Mouse (Mus musculus): ENCODE data around the gene Gpc6. TPM values are rescaled to one million over a fixed set of nuclear protein-coding genes. Genes with fewer than 3 reads are reported as not detected.

The Gpc6 gene
- polyA plus RNA-seq, 1 experiment from 2014 or later = 11.4 TPM

DNA sequence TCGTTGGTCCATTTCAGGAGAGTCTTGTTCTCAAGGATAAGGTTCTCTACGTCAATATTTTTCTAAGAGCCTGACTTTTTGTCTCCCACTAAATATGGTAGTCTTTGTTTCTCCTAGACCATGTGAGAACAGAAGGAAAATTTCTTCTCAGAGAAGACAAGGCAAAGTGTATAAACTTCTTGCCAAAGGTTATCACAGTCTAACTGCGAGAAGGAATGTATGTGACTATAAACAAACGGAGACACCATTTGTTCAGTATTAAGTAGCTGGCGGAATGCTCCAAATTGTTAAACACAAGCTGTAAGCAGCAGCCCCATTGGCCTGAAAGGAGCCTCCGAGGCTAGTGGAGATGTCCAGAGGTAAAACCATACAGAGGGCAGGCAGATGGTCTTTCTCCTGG lies 454.9 kb downstream of the Gpc6 start:
- no peak overlapping the region for H3K4me2 ChIP-seq (replicated peaks; ENCODE audit: low read depth)
- no peak overlapping the region for H3K4me3 ChIP-seq (ENCODE audit: low read depth, low read length)
- H3K4me1 ChIP-seq (replicated peaks; ENCODE audit: control insufficient read depth, insufficient read depth) = no peaks in the 10 kb centered on the region
- H3K27ac ChIP-seq (replicated peaks) = no peak overlapping the region
- no peaks in the 10 kb centered on the region for H3K9me3 ChIP-seq (ENCODE audit: control insufficient read depth, low read length)
- no peaks in the 10 kb centered on the region for H3K36me3 ChIP-seq (ENCODE audit: control insufficient read depth, insufficient read depth, low read length)
- no peak for ATAC-seq (ENCODE audit: low FRiP score, low TSS enrichment)
- TF ChIP-seq CTCF (IDR thresholded peaks at IDR 0.05; ENCODE audit: low read depth) = no peak
- no peak for TF ChIP-seq EP300 (optimal IDR thresholded peaks at IDR 0.05)
- WGBS = 22% methylated on average over 6 of the region's 6 CpGs
- DNase-seq (ENCODE audit: low spot score) = no peak
- H3K9ac ChIP-seq (ENCODE audit: low read length) = no peak overlapping the region
- H3K27me3 ChIP-seq (ENCODE audit: control insufficient read depth, insufficient read depth, low read length) = no peaks in the 10 kb centered on the region

DNA sequence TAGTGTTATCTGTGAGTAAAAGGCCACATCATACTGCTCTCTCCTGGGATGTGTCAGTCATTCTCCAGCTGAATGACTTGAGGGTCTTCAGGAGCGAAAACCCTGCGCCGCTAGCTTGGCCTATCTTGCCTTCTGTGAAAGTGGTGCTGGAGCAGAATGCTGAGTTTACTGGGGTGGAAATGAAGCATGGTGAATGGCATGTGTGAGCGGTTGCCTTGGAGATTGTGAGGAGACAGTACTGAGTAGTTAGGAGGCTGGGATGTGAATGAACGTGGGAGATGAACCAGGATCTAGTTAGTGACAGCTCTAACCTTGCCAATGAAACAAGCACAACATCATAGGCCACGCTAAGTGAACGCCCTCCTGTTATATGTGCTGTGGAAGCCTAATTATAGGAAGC lies 458.1 kb downstream of the Gpc6 start:
- 92% methylated on average over 7 of the region's 7 CpGs for WGBS
- Histone ChIP-seq H3K36me3 (ENCODE audit: control insufficient read depth, insufficient read depth, low read length) (no peaks in the 10 kb centered on the region), H3K27me3 (ENCODE audit: control insufficient read depth, insufficient read depth, low read length) (no peaks in the 10 kb centered on the region), H3K27ac (replicated peaks) (no peak overlapping the region), H3K4me3 (ENCODE audit: low read depth, low read length) (no peak overlapping the region), H3K4me2 (replicated peaks; ENCODE audit: low read depth) (no peak overlapping the region), H3K9ac (ENCODE audit: low read length) (no peak overlapping the region), H3K9me3 (ENCODE audit: control insufficient read depth, low read length) (no peaks in the 10 kb centered on the region), H3K4me1 (replicated peaks; ENCODE audit: control insufficient read depth, insufficient read depth) (no peaks in the 10 kb centered on the region)
- ATAC-seq (ENCODE audit: low FRiP score, low TSS enrichment) = no peak
- TF ChIP-seq CTCF (IDR thresholded peaks at IDR 0.05; ENCODE audit: low read depth) (no peak), EP300 (optimal IDR thresholded peaks at IDR 0.05) (no peak)
- DNase-seq (ENCODE audit: low spot score) = no peak

DNA sequence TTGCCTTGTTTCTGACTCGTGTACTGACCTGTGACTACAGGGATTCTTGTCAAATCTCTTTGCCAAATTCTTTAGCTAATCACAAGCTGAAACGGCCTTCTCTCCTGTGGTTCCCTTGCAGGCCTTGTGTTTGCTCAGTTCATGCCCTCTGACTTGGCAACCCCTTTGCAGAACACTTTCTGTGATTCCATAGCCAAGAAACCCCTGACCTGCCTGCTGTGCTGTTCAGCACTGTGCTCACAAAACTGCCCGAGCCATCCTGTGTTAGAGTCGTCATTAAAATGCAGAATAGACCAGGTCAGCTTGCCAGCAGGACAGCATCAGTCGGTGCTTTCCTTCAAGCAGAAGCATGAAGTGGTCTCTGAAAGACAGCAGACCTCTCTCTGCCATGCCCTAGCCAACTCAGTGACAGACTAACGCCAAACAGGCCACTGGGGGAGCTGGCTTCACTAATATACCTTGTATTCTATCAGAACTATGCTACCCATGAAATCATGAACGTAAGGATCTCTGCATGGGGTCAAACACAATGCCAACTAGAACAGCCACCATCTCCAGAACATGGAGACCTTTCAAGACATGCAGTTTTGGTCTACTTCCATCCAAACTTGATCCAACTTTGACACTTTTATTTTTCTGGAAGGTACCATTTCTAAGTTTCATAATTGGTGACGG lies 459.1 kb downstream of the Gpc6 start:
- no peaks in the 10 kb centered on the region for H3K4me1 ChIP-seq (replicated peaks; ENCODE audit: control insufficient read depth, insufficient read depth)
- no peaks in the 10 kb centered on the region for H3K9me3 ChIP-seq (ENCODE audit: control insufficient read depth, low read length)
- H3K27me3 ChIP-seq (ENCODE audit: control insufficient read depth, insufficient read depth, low read length) = no peaks in the 10 kb centered on the region
- TF ChIP-seq CTCF (IDR thresholded peaks at IDR 0.05; ENCODE audit: low read depth) = no peak
- TF ChIP-seq EP300 (optimal IDR thresholded peaks at IDR 0.05) = no peak
- H3K4me2 ChIP-seq (replicated peaks; ENCODE audit: low read depth) = no peak overlapping the region
- WGBS = 39% methylated on average over 8 of the region's 8 CpGs
- ATAC-seq (ENCODE audit: low FRiP score, low TSS enrichment) (no peak), DNase-seq (ENCODE audit: low spot score) (no peak)
- no peak overlapping the region for H3K4me3 ChIP-seq (ENCODE audit: low read depth, low read length)
- H3K36me3 ChIP-seq (ENCODE audit: control insufficient read depth, insufficient read depth, low read length) = no peaks in the 10 kb centered on the region
- no peak overlapping the region for H3K9ac ChIP-seq (ENCODE audit: low read length)
- no peak overlapping the region for H3K27ac ChIP-seq (replicated peaks)

DNA sequence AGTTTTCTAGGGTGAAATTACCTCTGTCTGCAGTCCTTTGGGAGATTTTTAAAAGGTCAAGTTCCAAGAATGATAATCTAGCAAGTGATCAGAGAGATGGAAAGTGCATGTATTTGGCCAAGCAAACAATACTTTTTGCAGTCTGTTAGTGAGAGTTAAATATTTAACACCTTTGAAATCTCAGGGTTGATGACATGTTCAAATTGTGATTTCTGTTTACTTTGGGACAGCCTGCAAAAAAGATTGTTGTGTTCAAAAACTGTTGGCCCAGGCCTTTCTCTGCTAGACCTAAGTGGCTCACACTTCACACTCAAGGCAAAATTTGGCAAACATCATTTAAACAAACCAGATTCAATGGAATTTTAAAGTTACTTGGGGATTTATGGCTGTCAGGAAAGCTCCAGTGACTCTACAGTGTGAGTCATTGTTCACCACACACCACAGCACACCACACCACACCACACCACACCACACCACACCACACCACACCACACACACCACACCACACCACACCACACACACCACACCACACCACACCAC lies 460.7 kb downstream of the Gpc6 start:
- H3K4me3 ChIP-seq (ENCODE audit: low read depth, low read length) = no peak overlapping the region
- no peaks in the 10 kb centered on the region for H3K4me1 ChIP-seq (replicated peaks; ENCODE audit: control insufficient read depth, insufficient read depth)
- DNase-seq (ENCODE audit: low spot score) = no peak
- no peaks in the 10 kb centered on the region for H3K27me3 ChIP-seq (ENCODE audit: control insufficient read depth, insufficient read depth, low read length)
- no peak for ATAC-seq (ENCODE audit: low FRiP score, low TSS enrichment)
- H3K36me3 ChIP-seq (ENCODE audit: control insufficient read depth, insufficient read depth, low read length) = no peaks in the 10 kb centered on the region
- no peak overlapping the region for H3K9ac ChIP-seq (ENCODE audit: low read length)
- TF ChIP-seq CTCF (IDR thresholded peaks at IDR 0.05; ENCODE audit: low read depth) (no peak), EP300 (optimal IDR thresholded peaks at IDR 0.05) (no peak)
- H3K9me3 ChIP-seq (ENCODE audit: control insufficient read depth, low read length) = no peaks in the 10 kb centered on the region
- no peak overlapping the region for H3K4me2 ChIP-seq (replicated peaks; ENCODE audit: low read depth)
- H3K27ac ChIP-seq (replicated peaks) = no peak overlapping the region

DNA sequence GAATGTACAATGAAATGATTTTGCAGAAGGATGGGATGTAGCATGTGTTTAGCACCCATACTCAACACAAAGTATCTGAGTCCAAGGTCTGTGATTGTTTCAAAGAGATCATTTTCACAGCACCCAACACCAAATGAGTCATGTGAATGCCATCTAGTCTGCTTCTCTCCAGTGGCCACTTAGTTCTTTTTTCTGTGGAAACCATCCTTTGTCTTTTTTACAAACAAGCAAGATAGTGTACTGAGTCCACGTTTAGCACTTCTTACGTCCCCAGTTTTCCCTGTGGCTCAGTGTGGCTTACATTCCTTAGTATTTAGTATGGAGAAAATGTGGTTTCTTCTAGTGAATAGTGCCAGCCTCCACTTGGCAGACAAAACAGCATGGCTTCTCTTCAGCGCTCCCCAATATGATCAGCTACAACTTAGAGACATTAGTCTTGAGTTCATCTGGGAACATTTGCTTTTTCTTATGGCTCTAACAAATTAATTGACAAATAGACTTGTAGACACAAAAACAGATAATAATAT lies 465.7 kb downstream of the Gpc6 start:
- no peak overlapping the region for H3K4me3 ChIP-seq (ENCODE audit: low read depth, low read length)
- no peaks in the 10 kb centered on the region for H3K9me3 ChIP-seq (ENCODE audit: control insufficient read depth, low read length)
- WGBS = 81% methylated on average over 3 of the region's 3 CpGs
- DNase-seq (ENCODE audit: low spot score) (no peak), ATAC-seq (ENCODE audit: low FRiP score, low TSS enrichment) (no peak)
- no peak for TF ChIP-seq CTCF (IDR thresholded peaks at IDR 0.05; ENCODE audit: low read depth)
- TF ChIP-seq EP300 (optimal IDR thresholded peaks at IDR 0.05) = no peak
- no peak overlapping the region for H3K4me2 ChIP-seq (replicated peaks; ENCODE audit: low read depth)
- H3K27me3 ChIP-seq (ENCODE audit: control insufficient read depth, insufficient read depth, low read length) = no peaks in the 10 kb centered on the region
- H3K36me3 ChIP-seq (ENCODE audit: control insufficient read depth, insufficient read depth, low read length) = no peaks in the 10 kb centered on the region
- no peak overlapping the region for H3K9ac ChIP-seq (ENCODE audit: low read length)
- no peak overlapping the region for H3K27ac ChIP-seq (replicated peaks)
- no peaks in the 10 kb centered on the region for H3K4me1 ChIP-seq (replicated peaks; ENCODE audit: control insufficient read depth, insufficient read depth)

DNA sequence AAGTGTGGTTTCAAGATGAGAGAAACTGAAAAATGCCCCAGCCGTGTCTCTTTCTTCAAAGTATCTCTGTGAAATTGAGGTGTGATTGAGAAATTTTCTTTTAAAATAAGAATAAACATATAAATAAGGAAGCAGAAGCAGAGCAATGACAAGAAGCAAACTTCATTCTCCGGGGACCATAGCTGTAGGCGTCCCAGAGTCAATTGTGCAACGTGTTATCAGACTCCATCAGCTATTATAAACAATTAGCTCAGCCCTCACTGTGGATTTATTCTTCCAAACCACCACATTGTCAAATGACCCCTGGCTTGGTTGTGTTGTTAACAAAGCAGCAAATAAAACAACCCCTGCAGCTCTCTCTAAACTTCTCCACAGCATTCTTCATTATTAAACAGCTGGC lies 466.3 kb downstream of the Gpc6 start:
- Histone ChIP-seq H3K9ac (ENCODE audit: low read length) (no peak overlapping the region), H3K9me3 (ENCODE audit: control insufficient read depth, low read length) (no peaks in the 10 kb centered on the region), H3K4me3 (ENCODE audit: low read depth, low read length) (no peak overlapping the region), H3K36me3 (ENCODE audit: control insufficient read depth, insufficient read depth, low read length) (no peaks in the 10 kb centered on the region), H3K4me1 (replicated peaks; ENCODE audit: control insufficient read depth, insufficient read depth) (no peaks in the 10 kb centered on the region), H3K27me3 (ENCODE audit: control insufficient read depth, insufficient read depth, low read length) (no peaks in the 10 kb centered on the region), H3K27ac (replicated peaks) (no peak overlapping the region), H3K4me2 (replicated peaks; ENCODE audit: low read depth) (no peak overlapping the region)
- 42% methylated on average over 4 of the region's 4 CpGs for WGBS
- no peak for TF ChIP-seq CTCF (IDR thresholded peaks at IDR 0.05; ENCODE audit: low read depth)
- no peak for TF ChIP-seq EP300 (optimal IDR thresholded peaks at IDR 0.05)
- ATAC-seq (ENCODE audit: low FRiP score, low TSS enrichment) = no peak
- no peak for DNase-seq (ENCODE audit: low spot score)

Data from stomach, postnatal 0 days (tissue).